Mouse (Mus musculus) testis, adult 2 months (tissue): ENCODE data around the gene Lrch1.

Experiments used
- CTCF ChIP-seq: fragments of 200-500 bp; IDR thresholded peaks from 2 replicates; pipeline ENCODE4 v1.5.1; 2012; ENCODE audit warnings: low read depth, mild to moderate bottlenecking, inconsistent platforms, low read length, moderate library complexity; ENCODE audit not compliant: control insufficient read depth, insufficient read depth, insufficient replicate concordance
- POLR2A ChIP-seq: fragments of 200-500 bp; IDR thresholded peaks from 2 replicates; pipeline ENCODE4 v1.6.1; 2012; ENCODE audit warnings: low read depth, mild to moderate bottlenecking, inconsistent platforms, low read length, moderate library complexity; ENCODE audit not compliant: control insufficient read depth

GRCm38 (mm10) chr14:74904442-74904841 is 43.2 kb downstream of the Lrch1 start:
- no peak for TF ChIP-seq CTCF
- TF ChIP-seq POLR2A, result no peak
